17 mouse cellular contexts compared by ENCODE assay signal in genomic region chr7:81647959-81648358, GRCm38 (mm10). TPM values are rescaled to one million over a fixed set of nuclear protein-coding genes. Genes with fewer than 3 reads are reported as not detected.
"Had no signal": no experiment of that assay in that cellular context is flagged by ENCODE, and none has a peak within 500 bp of the region (broad histone marks: within the 10 kb centered on the region; RNA-seq: fewer than 3 reads in every experiment).

No protein-coding gene starts in this region.

- ATAC-seq: lung, postnatal 0 days; midbrain, embryonic 15.5 days had no signal

- H3K4me3 ChIP-seq: left cerebral cortex, adult 2 months; limb, embryonic 10.5 days; liver, embryonic 15.5 days; megakaryocyte, embryonic 14.5 days; midbrain, embryonic 15.5 days had no signal

- H3K27ac ChIP-seq: left cerebral cortex, adult 2 months; limb, embryonic 10.5 days; liver, embryonic 15.5 days; midbrain, embryonic 15.5 days had no signal

- H3K4me1 ChIP-seq: liver, embryonic 15.5 days had no signal

- H3K27me3 ChIP-seq: liver, embryonic 15.5 days; midbrain, embryonic 15.5 days had no signal

- H3K4me2 ChIP-seq: liver, embryonic 11.5 days; liver, embryonic 15.5 days; midbrain, embryonic 11.5 days; midbrain, embryonic 15.5 days had no signal

- H3K36me3 ChIP-seq: limb, embryonic 10.5 days; liver, embryonic 15.5 days; midbrain, embryonic 15.5 days had no signal

- H3K9me3 ChIP-seq: limb, embryonic 10.5 days; liver, embryonic 15.5 days; megakaryocyte, embryonic 14.5 days; midbrain, embryonic 15.5 days had no signal

- H3K9ac ChIP-seq: liver, embryonic 15.5 days; midbrain, embryonic 15.5 days had no signal

- DNase-seq: kidney, adult 11 months; kidney, postnatal 10 days; kidney, postnatal 4 days; lung, adult 2 months; lung, postnatal 4 days; spleen, adult 18-20 months; thymus, adult 18-20 months; thymus, postnatal 14 days had no signal

RNA-seq across cellular contexts. Expression of gene Homer2, which starts 59.4 kb away (rescaled TPM):
- total RNA-seq: monocyte, adult 5-6 weeks had no signal
